Mouse (Mus musculus) cerebellum, adult 2 months (tissue): ENCODE data around the gene Xrcc1. TPM values are rescaled to one million over a fixed set of nuclear protein-coding genes. Genes with fewer than 3 reads are reported as not detected.

Source experiments
- DNase-seq, 2 experiments: peaks; one replicate each; pipeline ENCODE4 v3.0.0; 2021
- H3K27ac ChIP-seq: fragments of 200-500 bp; 2 replicates; pipeline ENCODE4 v1.5.1; 2012; ENCODE audit warnings: low read length, control low read depth, inconsistent platforms; ENCODE audit not compliant: insufficient read depth
- H3K27me3 ChIP-seq: fragments of 200-500 bp; 2 replicates; pipeline ENCODE4 v1.6.1; 2012; ENCODE audit warnings: inconsistent platforms, mild to moderate bottlenecking, low read length, moderate library complexity; ENCODE audit not compliant: control insufficient read depth, insufficient read depth
- H3K4me1 ChIP-seq: fragments of 200-500 bp; 2 replicates; pipeline ENCODE4 v1.6.1; 2011; ENCODE audit warnings: low read length; ENCODE audit not compliant: control insufficient read depth, insufficient read depth
- H3K4me3 ChIP-seq: fragments of 200-500 bp; replicated peaks from 2 replicates; pipeline ENCODE3; 2011; ENCODE audit warnings: mild to moderate bottlenecking, low read depth, low read length, control low read depth; ENCODE audit not compliant: insufficient read depth
- CTCF ChIP-seq: fragments of 200-500 bp; IDR thresholded peaks from 2 replicates; pipeline ENCODE4 v1.5.1; 2011; ENCODE audit warnings: low read depth, mild to moderate bottlenecking, control low read depth, low read length, moderate library complexity, borderline replicate concordance; ENCODE audit not compliant: insufficient read depth
- POLR2A ChIP-seq: fragments of 200-500 bp; IDR thresholded peaks from 2 replicates; pipeline ENCODE4 v1.6.1; 2011; ENCODE audit warnings: low read length, control low read depth, borderline replicate concordance; ENCODE audit not compliant: insufficient read depth
- WGBS: fragments of 180-500 bp; shearing (Covaris S2); methylation state at CpG from one replicate; pipeline ENCODE4 v1.1.7; 2018; 5-methylcytosine and 5-hydroxymethylcytosine counted together
- polyA plus RNA-seq: library from polyadenylated mRNA; depleted of rRNA; stranded (reverse); fragments of >200 nt; gene quantifications from 2 replicates; pipeline ENCODE4 v1.2.3, GENCODE M21; 2012

The Xrcc1 gene
- polyA plus RNA-seq, 1 experiment, result 46.2 TPM

GRCm38 (mm10) chr7:24531211-24531971 is 14.7 kb upstream of the Xrcc1 start:
- Histone ChIP-seq H3K27me3 (no peaks in the 10 kb centered on the region), H3K4me3 (peak overlapping the region; percentile 71), H3K27ac (peak overlapping the region; percentile 79), H3K4me1 (peaks cover 14% of the 10 kb centered on the region)
- DNase-seq, result peak; percentile 84 to 86
- WGBS, result under 1% methylated on average over 43 of the region's 43 CpGs
- TF ChIP-seq CTCF (peak; percentile 73), POLR2A (no peak)

GRCm38 (mm10) chr7:24533031-24533571 is 13.0 kb upstream of the Xrcc1 start:
- TF ChIP-seq POLR2A, result no peak
- no peak for TF ChIP-seq CTCF

DNA sequence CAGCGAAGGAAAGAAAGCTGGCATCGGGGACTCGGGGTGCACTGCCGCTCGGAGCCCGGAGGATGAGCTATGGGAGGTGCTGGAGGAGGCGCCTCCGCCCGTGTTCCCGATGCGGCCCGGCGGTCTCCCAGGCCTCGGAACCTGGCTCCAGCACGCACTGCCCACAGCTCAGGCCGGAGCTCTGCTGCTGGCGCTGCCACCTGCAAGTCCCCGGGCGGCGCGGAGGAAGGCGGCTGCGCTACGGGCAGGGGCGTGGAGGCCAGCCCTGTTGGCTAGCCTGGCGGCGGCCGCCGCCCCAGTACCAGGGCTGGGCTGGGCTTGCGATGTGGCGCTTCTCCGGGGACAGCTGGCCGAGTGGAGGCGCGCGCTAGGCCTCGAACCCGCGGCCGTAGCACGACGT is 12.3 kb upstream of the Xrcc1 start:
- TF ChIP-seq CTCF (no peak), POLR2A (no peak)
- Histone ChIP-seq H3K27ac (no peak overlapping the region), H3K4me3 (no peak overlapping the region), H3K4me1 (peaks cover 21% of the 10 kb centered on the region), H3K27me3 (no peaks in the 10 kb centered on the region)
- DNase-seq, result peak in 1 of 2 experiments; percentile 49
- 46% methylated on average over 42 of the region's 42 CpGs for WGBS

More at GRCm38 (mm10) chr7:24533031-24533571, 13.0 kb upstream of the Xrcc1 start:
- Histone ChIP-seq H3K4me1 (peaks cover 15% of the 10 kb centered on the region; the same call in 1 of the 2 replicates), H3K27ac (no peak overlapping the region), H3K4me3 (no peak overlapping the region), H3K27me3 (no peaks in the 10 kb centered on the region)
- WGBS, result 79% methylated on average over 28 of the region's 28 CpGs
- no peak for DNase-seq

DNA sequence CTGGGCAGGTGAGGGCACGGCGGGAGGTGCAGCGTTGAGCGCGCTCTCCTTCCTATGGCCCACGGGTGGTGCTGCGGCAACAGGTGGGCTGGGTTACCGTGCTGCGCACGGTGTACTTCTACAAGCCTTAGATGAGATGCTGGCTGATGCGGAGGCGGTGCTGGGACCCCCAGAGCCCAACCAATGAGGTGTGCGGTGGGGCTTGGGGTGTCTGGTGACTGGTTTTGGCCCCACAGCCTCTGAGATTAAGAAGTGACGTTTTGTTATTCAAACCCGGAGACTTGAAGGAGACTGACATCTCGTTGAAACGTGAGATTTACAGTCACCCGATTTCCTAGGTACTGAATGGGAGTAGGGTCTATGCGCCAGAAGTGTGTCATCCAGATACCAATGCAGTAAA is 11.8 kb upstream of the Xrcc1 start:
- peak in 1 of 2 experiments; percentile 47 for DNase-seq
- TF ChIP-seq POLR2A (no peak), CTCF (no peak)
- Histone ChIP-seq H3K27ac (no peak overlapping the region), H3K27me3 (no peaks in the 10 kb centered on the region), H3K4me1 (peaks cover 23% of the 10 kb centered on the region), H3K4me3 (no peak overlapping the region)
- 53% methylated on average over 19 of the region's 19 CpGs for WGBS

DNA sequence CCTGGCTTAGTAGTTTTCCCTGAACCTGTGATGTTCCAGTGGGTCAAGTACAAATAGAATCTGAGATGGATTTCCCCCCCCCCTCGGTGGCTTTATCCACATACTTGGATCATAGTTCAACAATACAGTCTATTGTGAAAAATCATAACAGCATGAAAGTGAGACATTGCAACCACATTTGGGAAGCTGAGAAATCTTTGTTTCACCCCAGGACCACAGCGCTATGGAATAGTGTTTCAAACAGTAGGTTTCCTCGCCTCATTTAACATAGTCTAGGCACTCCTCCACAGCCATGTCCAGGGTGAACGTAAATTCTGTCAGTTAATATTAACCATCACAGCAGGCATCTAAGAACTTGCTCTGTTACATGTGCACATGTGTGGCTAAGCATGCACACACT is 9.0 kb upstream of the Xrcc1 start:
- no peak for TF ChIP-seq CTCF
- no peak for TF ChIP-seq POLR2A
- H3K27ac ChIP-seq, result peak overlapping the region; percentile 16; the same call in 1 of the 2 replicates
- WGBS, result 23% methylated on average over 4 of the region's 4 CpGs
- no peak for DNase-seq
- H3K4me3 ChIP-seq, result no peak overlapping the region
- H3K4me1 ChIP-seq, result peaks cover 23% of the 10 kb centered on the region
- no peaks in the 10 kb centered on the region for H3K27me3 ChIP-seq

DNA sequence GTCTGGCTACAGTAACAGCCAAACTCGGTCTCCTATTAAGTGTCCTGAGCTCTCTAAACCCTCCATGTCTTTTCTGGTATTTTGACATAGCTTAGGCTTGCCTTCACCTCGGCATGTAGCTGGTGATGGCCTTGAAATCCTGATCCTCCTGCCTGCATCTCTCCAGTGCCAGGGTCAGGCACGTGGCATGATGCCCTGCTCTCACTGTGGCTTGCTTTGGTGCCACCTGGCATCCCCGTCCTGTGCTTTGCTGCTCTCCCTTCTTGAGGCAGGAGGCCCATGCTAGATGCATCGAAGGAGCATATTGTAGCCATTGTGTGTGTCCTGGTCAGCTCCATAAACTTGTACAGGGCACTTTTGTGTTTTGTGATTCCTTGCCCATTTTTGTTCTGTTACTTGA is 8.5 kb upstream of the Xrcc1 start:
- 11% methylated on average over 5 of the region's 5 CpGs for WGBS
- Histone ChIP-seq H3K4me1 (peaks cover 23% of the 10 kb centered on the region), H3K4me3 (no peak overlapping the region), H3K27ac (peak overlapping the region; percentile 16), H3K27me3 (no peaks in the 10 kb centered on the region)
- no peak; the same call in 1 of the 2 replicates for TF ChIP-seq CTCF
- no peak for TF ChIP-seq POLR2A
- peak; percentile 82 to 88 for DNase-seq

- 21% methylated on average over 5 of the region's 5 CpGs for WGBS
- peak in 1 of 2 experiments; percentile 42 for DNase-seq
- no peak overlapping the region for H3K4me3 ChIP-seq
- H3K27me3 ChIP-seq, result no peaks in the 10 kb centered on the region
- peak overlapping the region; percentile 16 for H3K27ac ChIP-seq
- H3K4me1 ChIP-seq, result peaks cover 22% of the 10 kb centered on the region
- TF ChIP-seq CTCF (no peak), POLR2A (no peak)
These were observed 7.9 kb upstream of the Xrcc1 start for GRCm38 (mm10) chr7:24538154-24538553.

- Histone ChIP-seq H3K27me3 (no peaks in the 10 kb centered on the region), H3K4me1 (peaks cover 17% of the 10 kb centered on the region), H3K27ac (no peak overlapping the region), H3K4me3 (no peak overlapping the region)
- no peak for DNase-seq
- no peak for TF ChIP-seq POLR2A
- no peak for TF ChIP-seq CTCF
- 39% methylated on average over 5 of the region's 5 CpGs for WGBS
These were observed 7.4 kb upstream of the Xrcc1 start for GRCm38 (mm10) chr7:24538701-24539100.
